Mouse (Mus musculus): ENCODE data around the gene Mical2. TPM values are rescaled to one million over a fixed set of nuclear protein-coding genes. Genes with fewer than 3 reads are reported as not detected.

The Mical2 gene
- total and polyA plus RNA-seq, 3 experiments, result not detected

- peaks cover 5 to 15% of the 10 kb centered on the region in 2 experiments; a peak in 3 of 4 replicates for H3K4me1 ChIP-seq (ENCODE audit: control insufficient read depth in 1 of 2, insufficient read depth in 2 of 2)
- H3K79me2 ChIP-seq (replicated peaks; ENCODE audit: control insufficient read depth, extremely low read depth, insufficient read depth, poor library complexity, severe bottlenecking), result no peaks in the 10 kb centered on the region
- no peak for TF ChIP-seq JUND (conservative IDR thresholded peaks at IDR 0.05; ENCODE audit: low read depth, low read length)
- no peak for TF ChIP-seq TCF12 (IDR thresholded peaks at IDR 0.05; ENCODE audit: low read depth, low read length)
- no peak for TF ChIP-seq MAZ (IDR thresholded peaks at IDR 0.05; ENCODE audit: low read depth, low read length)
- TF ChIP-seq SMC3 (IDR thresholded peaks at IDR 0.05; ENCODE audit: low read depth, low read length), result no peak
- no peak for TF ChIP-seq KAT2A (IDR thresholded peaks at IDR 0.05; ENCODE audit: insufficient replicate concordance, low read length)
- TF ChIP-seq MXI1 (IDR thresholded peaks at IDR 0.05; ENCODE audit: low read depth, low read length), result no peak
- TF ChIP-seq ZNF384 (IDR thresholded peaks at IDR 0.05; ENCODE audit: low read depth, low read length), result no peak
- H3K4me3 ChIP-seq (replicated peaks in 1 of 3; ENCODE audit: low read depth in 2 of 3, low read length in 2 of 3, poor library complexity in 1 of 3), result no peak overlapping the region
- no peak overlapping the region for H3K4me2 ChIP-seq (ENCODE audit: insufficient read depth, low read depth, poor library complexity, severe bottlenecking)
- DNase-seq (ENCODE audit: extremely low read depth), result no peak
- H3K9ac ChIP-seq (ENCODE audit: insufficient read depth, low read depth), result no peak overlapping the region
- no peaks in the 10 kb centered on the region for H3K36me3 ChIP-seq (replicated peaks in 1 of 2; ENCODE audit: control insufficient read depth in 1 of 2, insufficient read depth in 1 of 2, low read length in 1 of 2)
- dilution Hi-C loops (cut with MboI; ENCODE audit: extremely low pct_ligation_motif_present, extremely low pct_unique_long_range_greater_than_20kb, low sequenced_read_pairs) (no loop called here), in situ Hi-C loops (cut with MboI; ENCODE audit: low pct_ligation_motif_present, low pct_unique_long_range_greater_than_20kb, low sequenced_read_pairs) (no loop called here)
- peaks cover 7% of the 10 kb centered on the region for H3K9me3 ChIP-seq (replicated peaks; ENCODE audit: low read length)
- peaks cover 8% of the 10 kb centered on the region for H3K27me3 ChIP-seq (replicated peaks)
- no peak overlapping the region for H3K27ac ChIP-seq (ENCODE audit: insufficient read depth, low read depth)
Observed at GRCm38 (mm10) chr7:112208323-112209167, 17.1 kb upstream of the Mical2 start.

GRCm38 (mm10) chr7:112209621-112210020, 16.0 kb upstream of the Mical2 start:
- H3K4me1 ChIP-seq (ENCODE audit: control insufficient read depth in 1 of 2, insufficient read depth in 2 of 2), result peaks cover 0 to 4% of the 10 kb centered on the region in 2 experiments; a peak in 1 of 4 replicates
- in situ Hi-C loops (cut with MboI; ENCODE audit: low pct_ligation_motif_present, low pct_unique_long_range_greater_than_20kb, low sequenced_read_pairs), result no loop called here
- no peak overlapping the region for H3K27ac ChIP-seq (ENCODE audit: insufficient read depth, low read depth)
- H3K4me2 ChIP-seq (ENCODE audit: insufficient read depth, low read depth, poor library complexity, severe bottlenecking), result no peak overlapping the region
- H3K9me3 ChIP-seq (replicated peaks; ENCODE audit: low read length), result peaks cover 7% of the 10 kb centered on the region
- H3K9ac ChIP-seq (ENCODE audit: insufficient read depth, low read depth), result no peak overlapping the region
- H3K4me3 ChIP-seq (replicated peaks in 1 of 3; ENCODE audit: low read depth in 2 of 3, low read length in 2 of 3, poor library complexity in 1 of 3), result no peak overlapping the region
- H3K79me2 ChIP-seq (replicated peaks; ENCODE audit: control insufficient read depth, extremely low read depth, insufficient read depth, poor library complexity, severe bottlenecking), result no peaks in the 10 kb centered on the region
- dilution Hi-C loops (cut with MboI; ENCODE audit: extremely low pct_ligation_motif_present, extremely low pct_unique_long_range_greater_than_20kb, low sequenced_read_pairs), result no loop called here
- TF ChIP-seq POLR2A (IDR thresholded peaks at IDR 0.05; ENCODE audit: low read depth, low read length) (no peak), ZKSCAN1 (IDR thresholded peaks at IDR 0.05; ENCODE audit: borderline replicate concordance, low read depth, low read length) (no peak), MAX (IDR thresholded peaks at IDR 0.05; ENCODE audit: low read length) (no peak), MYC (IDR thresholded peaks at IDR 0.05; ENCODE audit: low read depth, low read length) (no peak), USF1 (IDR thresholded peaks at IDR 0.05; ENCODE audit: low read depth, low read length) (no peak), RCOR1 (conservative IDR thresholded peaks at IDR 0.05; ENCODE audit: low read depth, low read length) (no peak), UBTF (IDR thresholded peaks at IDR 0.05; ENCODE audit: low read depth, low read length) (no peak), MAFK (IDR thresholded peaks at IDR 0.05; ENCODE audit: insufficient replicate concordance, low read length) (no peak)
- no peak for DNase-seq (ENCODE audit: extremely low read depth)
- no peaks in the 10 kb centered on the region for H3K36me3 ChIP-seq (replicated peaks in 1 of 2; ENCODE audit: control insufficient read depth in 1 of 2, insufficient read depth in 1 of 2, low read length in 1 of 2)
- peaks cover 13% of the 10 kb centered on the region for H3K27me3 ChIP-seq (replicated peaks)

Data from CH12.LX (cell line).